Mouse (Mus musculus) lung, embryonic 14.5 days (tissue): ENCODE data around the gene Kdm2b. TPM values are rescaled to one million over a fixed set of nuclear protein-coding genes. Genes with fewer than 3 reads are reported as not detected.

ENCODE experiments used
- ATAC-seq: fragments of 200-750 bp; cut with Nextera tagmentation; 2 replicates; pipeline ENCODE4 v1.8.0; 2017; ENCODE audit warnings: mild to moderate bottlenecking, moderate TSS enrichment, moderate library complexity; ENCODE audit not compliant: insufficient read depth
- DNase-seq: peaks from one replicate; pipeline ENCODE4 v3.0.0-alpha.2; 2015
- H3K27ac ChIP-seq: fragments of 300-500 bp; sonication (generic); 2 replicates; pipeline ENCODE4 v1.5.1; 2014; ENCODE audit warnings: low read depth, mild to moderate bottlenecking, moderate library complexity
- H3K27me3 ChIP-seq: fragments of 300-500 bp; sonication (generic); 2 replicates; pipeline ENCODE4 v1.6.1; 2014; ENCODE audit warnings: low read length, control low read depth; ENCODE audit not compliant: insufficient read depth
- H3K36me3 ChIP-seq: fragments of 300-500 bp; sonication (generic); 2 replicates; pipeline ENCODE4 v1.6.1; 2014; ENCODE audit warnings: control low read depth; ENCODE audit not compliant: insufficient read depth
- H3K4me1 ChIP-seq: fragments of 300-500 bp; sonication (generic); 2 replicates; pipeline ENCODE4 v1.6.1; 2014; ENCODE audit warnings: antibody characterized with exemption, control low read depth; ENCODE audit not compliant: insufficient read depth
- H3K4me2 ChIP-seq: fragments of 300-500 bp; sonication (generic); 2 replicates; pipeline ENCODE4 v1.6.1; 2014; ENCODE audit warnings: mild to moderate bottlenecking
- H3K4me3 ChIP-seq: fragments of 300-500 bp; sonication (generic); 2 replicates; pipeline ENCODE4 v1.5.1; 2014; ENCODE audit warnings: low read depth, low read length
- H3K9ac ChIP-seq: fragments of 300-500 bp; sonication (generic); 2 replicates; pipeline ENCODE4 v1.6.1; 2014
- H3K9me3 ChIP-seq: fragments of 300-500 bp; sonication (generic); 2 replicates; pipeline ENCODE4 v1.6.1; 2016; ENCODE audit warnings: low read depth, low read length, control low read depth
- CTCF ChIP-seq: IDR thresholded peaks from 2 replicates; pipeline ENCODE4 v1.5.1; 2016; ENCODE audit warnings: antibody characterized with exemption, low read depth
- WGBS: fragments of 180-500 bp; shearing (Covaris S2); extraction: QIAGEN DNeasy Blood & Tissue Kit; methylation state at CpG from one replicate; pipeline ENCODE4 v1.1.7; 2014; 5-methylcytosine and 5-hydroxymethylcytosine counted together
- polyA plus RNA-seq: library from polyadenylated mRNA; unstranded; fragments of >200 nt; fragmentation: Nextera tagmentation; extraction: Ambion mirVana; gene quantifications from 2 replicates; pipeline ENCODE4 v1.2.1, GENCODE M21; 2014

Gene Kdm2b
- polyA plus RNA-seq, 1 experiment from 2014 or later, result 46.7 TPM

DNA sequence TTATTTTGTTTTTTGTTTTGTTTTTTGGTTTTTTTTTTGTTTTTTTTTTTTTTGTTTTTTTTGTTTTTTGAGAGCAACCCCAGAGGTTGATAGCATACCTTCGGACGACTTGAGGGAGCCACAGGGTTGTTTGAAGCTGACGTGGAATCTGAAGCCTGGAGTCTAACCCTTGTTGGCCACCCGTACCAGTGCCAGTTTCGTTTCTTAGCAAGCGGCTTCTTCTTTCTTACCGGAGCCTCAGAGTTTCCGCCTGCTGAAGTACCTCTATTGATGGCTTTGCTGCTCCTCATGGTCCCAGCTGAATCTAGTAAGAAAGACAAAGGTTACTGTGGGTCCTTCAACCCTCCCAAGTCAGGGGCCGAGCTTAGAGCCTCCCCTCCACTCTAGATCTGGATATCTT, 22.1 kb upstream of the Kdm2b start:
- Histone ChIP-seq H3K9me3 (no peaks in the 10 kb centered on the region), H3K4me3 (no peak overlapping the region), H3K4me1 (peaks cover 9% of the 10 kb centered on the region), H3K36me3 (no peaks in the 10 kb centered on the region), H3K9ac (no peak overlapping the region), H3K4me2 (no peak overlapping the region), H3K27me3 (no peaks in the 10 kb centered on the region), H3K27ac (no peak overlapping the region)
- no peak for TF ChIP-seq CTCF
- no peak for DNase-seq
- ATAC-seq, result no peak
- 91% methylated on average over 9 of the region's 9 CpGs for WGBS

DNA sequence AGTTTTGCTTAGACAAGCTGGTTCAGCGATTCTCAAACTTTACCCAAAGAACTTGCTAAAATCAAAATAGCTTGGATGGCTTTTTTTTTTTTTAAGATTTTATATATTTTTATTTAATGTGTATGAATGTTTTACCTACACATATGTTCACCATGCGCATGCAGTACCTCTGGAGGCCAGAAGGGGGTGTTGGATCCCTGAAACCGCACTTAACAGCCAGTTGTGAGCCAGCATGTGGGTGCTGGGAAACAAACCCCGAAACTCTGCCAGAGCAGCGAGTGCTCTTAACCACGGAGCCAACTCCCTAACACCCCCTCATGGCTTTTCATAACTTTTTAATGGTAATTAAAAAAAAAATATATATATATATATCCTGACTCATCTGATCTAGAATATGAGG, 21.2 kb upstream of the Kdm2b start:
- peaks cover 5% of the 10 kb centered on the region for H3K4me1 ChIP-seq
- H3K9ac ChIP-seq, result no peak overlapping the region
- no peak overlapping the region for H3K4me2 ChIP-seq
- H3K36me3 ChIP-seq, result no peaks in the 10 kb centered on the region
- no peak overlapping the region for H3K27ac ChIP-seq
- TF ChIP-seq CTCF, result peak; percentile 53
- 90% methylated on average over 6 of the region's 6 CpGs for WGBS
- DNase-seq (no peak), ATAC-seq (no peak)
- no peak overlapping the region for H3K4me3 ChIP-seq
- no peaks in the 10 kb centered on the region for H3K27me3 ChIP-seq
- no peaks in the 10 kb centered on the region for H3K9me3 ChIP-seq

DNA sequence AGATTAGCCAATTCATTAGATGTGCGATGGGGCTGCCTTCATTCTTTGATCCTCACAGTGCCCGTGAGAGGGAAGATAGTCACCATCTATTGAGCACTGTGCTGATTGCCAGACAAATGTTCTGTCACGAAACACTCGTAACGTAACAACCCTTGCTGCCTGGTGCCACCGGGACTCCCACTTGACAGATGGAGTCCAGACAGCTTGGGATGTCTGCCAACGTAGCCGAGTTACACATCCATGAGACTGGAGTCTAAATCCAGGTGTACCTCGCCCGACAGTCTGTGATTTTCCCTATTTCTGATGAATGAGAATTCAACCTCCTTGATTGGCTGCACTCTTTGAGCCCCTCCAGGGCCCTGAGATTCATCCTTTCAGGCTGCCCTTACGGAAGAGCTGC, 20.2 kb upstream of the Kdm2b start:
- TF ChIP-seq CTCF, result no peak
- peaks cover 3% of the 10 kb centered on the region for H3K4me1 ChIP-seq
- H3K27me3 ChIP-seq, result no peaks in the 10 kb centered on the region
- no peak overlapping the region for H3K9ac ChIP-seq
- ATAC-seq (no peak), DNase-seq (no peak)
- no peaks in the 10 kb centered on the region for H3K9me3 ChIP-seq
- H3K36me3 ChIP-seq, result no peaks in the 10 kb centered on the region
- H3K27ac ChIP-seq, result no peak overlapping the region
- WGBS, result 48% methylated on average over 11 of the region's 11 CpGs
- no peak overlapping the region for H3K4me2 ChIP-seq
- no peak overlapping the region for H3K4me3 ChIP-seq

DNA sequence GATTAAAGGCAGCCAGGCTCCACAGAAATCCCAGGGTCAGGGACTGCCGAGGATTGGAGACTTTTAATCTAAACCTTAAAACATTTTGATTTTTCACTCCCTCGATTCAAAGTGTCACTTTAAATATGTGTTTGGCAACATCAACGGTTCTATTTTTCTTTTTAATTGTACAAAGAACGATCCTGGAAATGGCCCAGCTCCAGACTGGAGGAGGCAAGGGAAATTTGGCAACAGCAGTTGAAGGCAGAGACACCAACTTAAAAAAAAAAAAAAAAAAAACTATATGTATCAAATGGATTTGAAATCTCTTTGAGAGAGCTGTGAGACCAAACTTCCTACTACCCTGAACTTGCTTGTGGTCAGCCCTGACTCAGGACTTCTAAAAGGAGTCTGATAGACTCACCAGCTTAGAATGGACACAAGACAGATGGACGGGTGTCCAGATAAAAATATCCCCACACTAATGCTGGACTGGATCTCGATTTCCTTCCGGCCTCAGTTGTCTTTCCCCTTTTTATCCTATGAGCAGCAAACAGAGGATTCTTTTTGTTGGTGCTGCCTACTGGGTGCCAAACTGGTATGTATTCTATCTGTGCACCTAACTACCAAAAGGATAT, 19.4 kb upstream of the Kdm2b start:
- Histone ChIP-seq H3K27me3 (no peaks in the 10 kb centered on the region), H3K27ac (no peak overlapping the region), H3K9me3 (no peaks in the 10 kb centered on the region), H3K9ac (no peak overlapping the region), H3K4me3 (no peak overlapping the region), H3K4me2 (no peak overlapping the region), H3K4me1 (no peaks in the 10 kb centered on the region; the same call in 1 of the 2 replicates), H3K36me3 (no peaks in the 10 kb centered on the region)
- ATAC-seq (no peak), DNase-seq (peak; percentile 62)
- WGBS, result 43% methylated on average over 7 of the region's 7 CpGs
- TF ChIP-seq CTCF, result no peak

GRCm38 (mm10) chr5:123005716-123006592, 16.3 kb upstream of the Kdm2b start:
- Histone ChIP-seq H3K27me3 (no peaks in the 10 kb centered on the region), H3K27ac (no peak overlapping the region), H3K4me3 (no peak overlapping the region), H3K4me2 (no peak overlapping the region), H3K9ac (no peak overlapping the region), H3K36me3 (no peaks in the 10 kb centered on the region), H3K4me1 (no peaks in the 10 kb centered on the region; the same call in 1 of the 2 replicates), H3K9me3 (no peaks in the 10 kb centered on the region)
- TF ChIP-seq CTCF, result no peak
- DNase-seq (no peak), ATAC-seq (no peak)
- 52% methylated on average over 19 of the region's 19 CpGs for WGBS

- Histone ChIP-seq H3K4me1 (no peaks in the 10 kb centered on the region), H3K27ac (no peak overlapping the region), H3K9me3 (no peaks in the 10 kb centered on the region), H3K9ac (no peak overlapping the region), H3K27me3 (no peaks in the 10 kb centered on the region), H3K36me3 (no peaks in the 10 kb centered on the region), H3K4me3 (no peak overlapping the region), H3K4me2 (no peak overlapping the region)
- 50% methylated on average over 1 of the region's 1 CpGs for WGBS
- ATAC-seq (no peak), DNase-seq (no peak)
- TF ChIP-seq CTCF, result no peak
These were observed 11.3 kb upstream of the Kdm2b start for GRCm38 (mm10) chr5:123000901-123001300.
